Mouse (Mus musculus) macrophage (primary cell): Measurements from ENCODE around the gene Slc22a6. TPM values are rescaled to one million over a fixed set of nuclear protein-coding genes. Genes with fewer than 3 reads are reported as not detected.

Source experiments
- H3K27ac ChIP-seq: fragments of 350-480 bp; formaldehyde crosslinking; 2 replicates; pipeline ENCODE4 v1.9.0; 2021
- H3K36me3 ChIP-seq: fragments of 350-480 bp; formaldehyde crosslinking; 2 replicates; pipeline ENCODE4 v1.9.0; 2021; ENCODE audit errors: inconsistent target
- H3K4me3 ChIP-seq: fragments of 350-480 bp; formaldehyde crosslinking; 2 replicates; pipeline ENCODE4 v1.9.0; 2021; ENCODE audit errors: inconsistent target
- H3K79me2 ChIP-seq: fragments of 350-480 bp; formaldehyde crosslinking; 2 replicates; pipeline ENCODE4 v1.9.0; 2021; ENCODE audit errors: inconsistent target
- WGBS: methylation state at CpG from one replicate; pipeline ENCODE4 v1.1.7; 2026; ENCODE audit warnings: inconsistent platforms; ENCODE audit not compliant: missing documents; 5-methylcytosine and 5-hydroxymethylcytosine counted together
- polyA plus RNA-seq: library from polyadenylated mRNA; stranded (reverse); fragments of 250-400 nt; gene quantifications from 3 replicates; pipeline ENCODE4 v1.2.4, GENCODE M21; 2018; ENCODE audit warnings: inconsistent platforms

The Slc22a6 gene
- polyA plus RNA-seq, 1 experiment from 2014 or later: not detected

- H3K27ac ChIP-seq: no peak overlapping the region
- no peaks in the 10 kb centered on the region for H3K79me2 ChIP-seq
- WGBS: 98% methylated on average over 11 of the region's 11 CpGs
- H3K4me3 ChIP-seq: no peak overlapping the region
- H3K36me3 ChIP-seq: no peaks in the 10 kb centered on the region
Measured at GRCm38 (mm10) chr19:8593833-8594232, 24.0 kb upstream of the Slc22a6 start.

- Histone ChIP-seq H3K79me2 (no peaks in the 10 kb centered on the region), H3K27ac (no peak overlapping the region), H3K4me3 (no peak overlapping the region), H3K36me3 (no peaks in the 10 kb centered on the region)
- WGBS: 43% methylated on average over 1 of the region's 1 CpGs
Measured at GRCm38 (mm10) chr19:8594518-8594917, 23.3 kb upstream of the Slc22a6 start.

DNA sequence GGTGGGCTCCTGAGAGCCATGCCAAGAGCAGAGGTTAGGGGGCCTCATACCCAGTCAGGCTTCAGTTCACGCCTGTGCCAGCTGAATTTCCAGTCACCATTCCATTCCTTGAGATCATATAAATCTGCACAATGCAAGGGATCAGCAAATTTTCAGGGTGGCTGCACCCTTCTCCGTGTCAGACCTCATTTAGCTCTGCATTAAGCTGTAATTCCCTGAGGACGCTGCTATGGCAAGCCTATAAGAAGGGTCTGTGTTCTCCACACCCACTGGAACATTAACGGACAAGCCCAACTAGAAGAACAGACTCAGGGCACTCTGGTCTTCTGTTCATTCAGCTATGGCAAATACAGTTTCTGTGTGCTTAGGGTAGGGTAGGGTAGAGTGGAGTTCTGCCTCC is 20.6 kb upstream of the Slc22a6 start:
- no peak overlapping the region for H3K4me3 ChIP-seq
- no peaks in the 10 kb centered on the region for H3K79me2 ChIP-seq
- 92% methylated on average over 4 of the region's 4 CpGs for WGBS
- no peaks in the 10 kb centered on the region for H3K36me3 ChIP-seq
- H3K27ac ChIP-seq: no peak overlapping the region

GRCm38 (mm10) chr19:8599229-8599628 is 18.6 kb upstream of the Slc22a6 start:
- H3K4me3 ChIP-seq: no peak overlapping the region
- WGBS: 89% methylated on average over 2 of the region's 2 CpGs
- no peaks in the 10 kb centered on the region for H3K79me2 ChIP-seq
- H3K36me3 ChIP-seq: no peaks in the 10 kb centered on the region
- no peak overlapping the region for H3K27ac ChIP-seq

DNA sequence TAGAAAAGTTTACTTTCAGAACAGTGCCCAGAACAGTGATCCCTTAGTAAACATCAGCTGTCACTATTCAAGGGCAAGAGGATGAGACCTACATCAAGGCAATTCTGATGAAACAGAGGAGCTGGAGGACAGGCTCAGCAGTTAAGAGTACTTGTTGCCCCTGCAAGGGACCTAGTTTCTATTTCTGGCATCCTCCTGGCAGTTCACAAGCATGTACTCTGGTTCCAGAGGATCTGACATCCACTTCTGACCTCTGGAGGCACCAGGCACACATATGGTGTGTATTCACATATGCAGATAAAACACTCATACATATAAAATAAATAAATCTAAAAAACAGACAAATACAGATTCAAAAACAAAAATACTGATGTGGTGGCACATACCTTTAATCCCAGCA is 15.9 kb upstream of the Slc22a6 start:
- Histone ChIP-seq H3K79me2 (no peaks in the 10 kb centered on the region), H3K36me3 (no peaks in the 10 kb centered on the region), H3K4me3 (no peak overlapping the region), H3K27ac (no peak overlapping the region)

DNA sequence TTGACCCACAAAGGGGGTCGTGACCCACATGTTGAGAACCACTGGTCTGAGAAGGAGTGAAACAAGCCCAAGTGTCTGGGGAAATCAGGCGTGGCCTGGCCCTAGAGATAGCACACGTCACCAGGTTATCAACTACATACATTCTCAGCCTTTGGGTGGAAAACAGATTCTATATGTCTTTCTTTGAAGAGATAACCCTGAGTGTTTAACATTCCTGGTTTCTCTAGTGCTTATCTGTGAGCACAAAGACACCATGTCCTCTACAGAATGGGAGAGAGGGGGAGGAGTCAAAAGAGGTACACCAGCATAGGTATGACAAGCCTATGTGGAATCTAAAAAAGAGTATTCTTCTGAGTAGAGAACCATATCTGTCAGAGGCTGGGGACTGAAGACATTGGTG is 14.9 kb upstream of the Slc22a6 start:
- Histone ChIP-seq H3K36me3 (no peaks in the 10 kb centered on the region), H3K4me3 (no peak overlapping the region), H3K79me2 (no peaks in the 10 kb centered on the region), H3K27ac (no peak overlapping the region)
- 86% methylated on average over 3 of the region's 3 CpGs for WGBS

DNA sequence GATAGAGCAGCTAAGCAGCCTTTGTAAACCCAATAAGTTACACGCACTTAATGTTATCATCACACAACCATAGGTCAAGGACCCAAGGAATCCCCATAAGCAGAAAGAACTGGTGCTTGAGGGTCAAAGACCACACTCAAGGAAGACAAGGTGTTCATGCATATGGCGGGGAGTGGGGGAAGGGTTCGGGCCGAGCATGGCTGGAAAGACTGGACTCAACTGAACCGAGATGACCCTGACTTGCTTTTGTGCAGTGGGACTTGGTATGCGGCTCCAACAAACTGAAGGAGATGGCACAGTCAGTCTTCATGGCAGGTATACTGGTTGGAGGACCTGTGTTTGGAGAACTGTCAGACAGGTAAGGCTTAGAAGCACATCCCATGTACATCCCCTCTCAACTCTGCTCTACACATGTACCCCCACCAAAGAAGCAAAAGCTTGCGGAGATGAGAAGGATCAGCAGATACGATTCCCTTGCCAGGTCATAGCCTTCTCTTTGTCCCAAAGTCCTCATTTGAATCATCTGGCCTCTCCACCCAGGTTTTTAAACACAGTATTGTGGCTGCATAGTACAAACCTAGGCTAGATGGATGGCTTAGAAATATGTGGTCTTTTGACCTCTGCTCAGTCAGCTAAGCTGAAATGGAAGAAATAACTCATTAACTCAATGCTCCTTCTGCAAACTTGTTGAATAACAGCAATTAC is 13.2 kb upstream of the Slc22a6 start:
- WGBS: 98% methylated on average over 8 of the region's 8 CpGs
- H3K4me3 ChIP-seq: no peak overlapping the region
- no peaks in the 10 kb centered on the region for H3K79me2 ChIP-seq
- no peak overlapping the region for H3K27ac ChIP-seq
- H3K36me3 ChIP-seq: no peaks in the 10 kb centered on the region

DNA sequence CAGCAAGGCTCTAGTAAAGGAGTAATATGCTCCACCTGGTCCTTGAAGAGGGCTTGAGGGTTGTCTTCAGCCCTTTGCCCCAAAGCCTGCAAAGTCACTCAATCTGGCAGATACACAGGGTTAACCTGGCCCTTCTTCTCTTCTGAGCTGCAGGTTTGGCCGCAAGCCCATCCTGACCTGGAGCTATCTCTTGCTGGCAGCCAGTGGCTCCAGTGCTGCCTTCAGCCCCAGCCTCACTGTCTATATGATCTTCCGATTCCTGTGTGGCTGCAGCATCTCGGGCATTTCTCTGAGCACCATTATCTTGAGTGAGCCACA is 12.6 kb upstream of the Slc22a6 start:
- Histone ChIP-seq H3K4me3 (no peak overlapping the region), H3K79me2 (no peaks in the 10 kb centered on the region), H3K27ac (no peak overlapping the region), H3K36me3 (no peaks in the 10 kb centered on the region)
- 95% methylated on average over 3 of the region's 3 CpGs for WGBS

- H3K27ac ChIP-seq: no peak overlapping the region
- no peaks in the 10 kb centered on the region for H3K36me3 ChIP-seq
- H3K4me3 ChIP-seq: no peak overlapping the region
- 88% methylated on average over 8 of the region's 8 CpGs for WGBS
- no peaks in the 10 kb centered on the region for H3K79me2 ChIP-seq
Measured at GRCm38 (mm10) chr19:8611358-8612123, 6.3 kb upstream of the Slc22a6 start.

DNA sequence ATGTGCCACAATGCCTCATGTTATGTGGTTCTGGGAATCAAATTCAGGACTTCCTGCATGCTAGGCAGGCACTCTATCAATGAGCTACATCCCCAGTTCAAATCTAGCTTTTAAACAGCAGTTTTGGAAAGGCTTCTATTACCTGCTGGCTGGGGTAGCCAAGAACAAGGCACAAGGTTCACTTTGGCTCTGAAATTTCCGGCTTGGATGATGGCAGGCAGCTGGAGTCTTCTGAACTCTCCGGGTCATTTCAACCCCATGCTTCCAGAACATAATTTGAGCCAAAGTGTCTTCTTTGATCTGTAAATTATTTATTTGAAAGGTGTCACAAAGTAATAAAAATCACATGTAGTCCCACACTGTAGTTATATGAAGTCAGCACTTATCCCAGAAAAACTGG is 4.7 kb upstream of the Slc22a6 start:
- no peaks in the 10 kb centered on the region for H3K36me3 ChIP-seq
- 100% methylated on average over 2 of the region's 2 CpGs for WGBS
- H3K27ac ChIP-seq: no peak overlapping the region
- H3K4me3 ChIP-seq: no peak overlapping the region
- no peaks in the 10 kb centered on the region for H3K79me2 ChIP-seq

- Histone ChIP-seq H3K36me3 (no peaks in the 10 kb centered on the region), H3K27ac (no peak overlapping the region), H3K4me3 (no peak overlapping the region), H3K79me2 (no peaks in the 10 kb centered on the region)
- WGBS: 82% methylated on average over 2 of the region's 2 CpGs
Measured at GRCm38 (mm10) chr19:8614343-8614742, 3.5 kb upstream of the Slc22a6 start.

- Histone ChIP-seq H3K36me3 (no peaks in the 10 kb centered on the region), H3K79me2 (no peaks in the 10 kb centered on the region), H3K4me3 (no peak overlapping the region), H3K27ac (no peak overlapping the region)
- WGBS: 43% methylated on average over 3 of the region's 4 CpGs
Measured at GRCm38 (mm10) chr19:8616314-8616713, 1.5 kb upstream of the Slc22a6 start.

- no peak overlapping the region for H3K4me3 ChIP-seq
- H3K27ac ChIP-seq: no peak overlapping the region
- H3K79me2 ChIP-seq: no peaks in the 10 kb centered on the region
- H3K36me3 ChIP-seq: no peaks in the 10 kb centered on the region
- WGBS: 98% methylated on average over 7 of the region's 7 CpGs
Measured at GRCm38 (mm10) chr19:8621098-8621497, 3.3 kb downstream of the Slc22a6 start.

- H3K36me3 ChIP-seq: no peaks in the 10 kb centered on the region
- WGBS: 88% methylated on average over 2 of the region's 2 CpGs
Measured at GRCm38 (mm10) chr19:8630249-8630648, 12.4 kb downstream of the Slc22a6 start.

GRCm38 (mm10) chr19:8630826-8631225 is 13.0 kb downstream of the Slc22a6 start:
- 90% methylated on average over 6 of the region's 6 CpGs for WGBS
- Histone ChIP-seq H3K27ac (no peak overlapping the region), H3K36me3 (no peaks in the 10 kb centered on the region), H3K79me2 (no peaks in the 10 kb centered on the region), H3K4me3 (no peak overlapping the region)

More at GRCm38 (mm10) chr19:8630249-8630648, 12.4 kb downstream of the Slc22a6 start:
- no peak overlapping the region for H3K4me3 ChIP-seq
- H3K27ac ChIP-seq: no peak overlapping the region
- H3K79me2 ChIP-seq: no peaks in the 10 kb centered on the region
